Mouse (Mus musculus) left cerebral cortex, adult 18-20 months (tissue): ENCODE results near the gene Wbp1l. TPM values are rescaled to one million over a fixed set of nuclear protein-coding genes. Genes with fewer than 3 reads are reported as not detected.
"Not testable (repeated sequence)": the region's sequence is repeated elsewhere in the genome, so short reads cannot be mapped to it uniquely, and the experiment has no call there.

Experiments
- DNase-seq, 2 experiments: peaks; one replicate each; pipeline ENCODE4 v3.0.0; 2021 to 2022; ENCODE audit warnings: low spot score in 2 of 2, mixed read lengths in 1 of 2
- long read RNA-seq, 2 experiments: library from polyadenylated mRNA; stranded (forward); transcript quantifications; one replicate each; pipeline ENCODE4 v2.0.0; 2021
- total RNA-seq, 2 experiments: library from RNA; stranded (reverse); gene quantifications; 2 replicates each; pipeline ENCODE4 v1.2.3; 2021

Wbp1l gene
- total RNA-seq: 10 to 100 TPM; 34.9 to 37.9 TPM
- long read RNA-seq, experiment 1, transcript Wbp1l-204 (4 exons, 3,900 nt): major isoform, 13 of 48 reads
- long read RNA-seq, experiment 1, transcript Wbp1l-201 (5 exons, 3,911 nt): major isoform, 13 of 48 reads
- long read RNA-seq, experiment 1, partial matches to known transcripts: 11 of 48 reads
- long read RNA-seq, experiment 1, other reads (novel, unspliced or antisense): 4 of 48 reads
- long read RNA-seq, experiment 2, transcript Wbp1l-201 (5 exons, 3,911 nt): major isoform, 7 of 29 reads
- long read RNA-seq, experiment 2, transcript Wbp1l-204 (4 exons, 3,900 nt): major isoform, 7 of 29 reads
- long read RNA-seq, experiment 2, partial matches to known transcripts: 11 of 29 reads
- long read RNA-seq, experiment 2, other reads (novel, unspliced or antisense): 2 of 29 reads

- DNase-seq: peak; percentile 93 to 97
Measured at GRCm38 (mm10) chr19:46598720-46599252, at the start of gene Wbp1l. Gene Wbp1l (plus strand): TSS chr19:46599084.

GRCm38 (mm10) chr19:46550385-46550784, 48.5 kb upstream of the Wbp1l start:
- DNase-seq: no peak

GRCm38 (mm10) chr19:46552496-46552895, 46.4 kb upstream of the Wbp1l start:
- no peak for DNase-seq

GRCm38 (mm10) chr19:46553541-46553955, 45.3 kb upstream of the Wbp1l start:
- DNase-seq: peak in 1 of 2 experiments; percentile 47

- no peak for DNase-seq
Measured at GRCm38 (mm10) chr19:46558009-46558408, 40.9 kb upstream of the Wbp1l start.

GRCm38 (mm10) chr19:46558631-46559030, 40.3 kb upstream of the Wbp1l start:
- DNase-seq: no peak

GRCm38 (mm10) chr19:46562132-46562531, 36.8 kb upstream of the Wbp1l start:
- DNase-seq: peak; percentile 27 to 46

GRCm38 (mm10) chr19:46562581-46563515, 36.0 kb upstream of the Wbp1l start:
- no peak for DNase-seq

GRCm38 (mm10) chr19:46563603-46564002, 35.3 kb upstream of the Wbp1l start:
- DNase-seq: no peak

GRCm38 (mm10) chr19:46564043-46564462, 34.8 kb upstream of the Wbp1l start:
- DNase-seq: no peak

GRCm38 (mm10) chr19:46571211-46571877, 27.5 kb upstream of the Wbp1l start:
- not testable (repeated sequence) for DNase-seq

- no peak for DNase-seq
Measured at GRCm38 (mm10) chr19:46571878-46572244, 27.0 kb upstream of the Wbp1l start.

GRCm38 (mm10) chr19:46572548-46572947, 26.3 kb upstream of the Wbp1l start:
- no peak for DNase-seq

- DNase-seq: peak; percentile 91 to 95
Measured at GRCm38 (mm10) chr19:46572951-46573937, 25.6 kb upstream of the Wbp1l start, which contains the start of the genes Arl3 and Sfxn2. Gene Arl3 (minus strand): TSS chr19:46573198. Gene Sfxn2 (plus strand): TSS chr19:46573365.

GRCm38 (mm10) chr19:46573990-46574389, 24.9 kb upstream of the Wbp1l start:
- no peak for DNase-seq

GRCm38 (mm10) chr19:46575196-46575595, 23.7 kb upstream of the Wbp1l start:
- no peak for DNase-seq

- peak; percentile 84 to 92 for DNase-seq
Measured at GRCm38 (mm10) chr19:46587823-46588508, 10.9 kb upstream of the Wbp1l start.

GRCm38 (mm10) chr19:46591575-46591974, 7.3 kb upstream of the Wbp1l start:
- DNase-seq: no peak
